ENCODE assay signal across 13 mouse cellular contexts in the genomic region with DNA sequence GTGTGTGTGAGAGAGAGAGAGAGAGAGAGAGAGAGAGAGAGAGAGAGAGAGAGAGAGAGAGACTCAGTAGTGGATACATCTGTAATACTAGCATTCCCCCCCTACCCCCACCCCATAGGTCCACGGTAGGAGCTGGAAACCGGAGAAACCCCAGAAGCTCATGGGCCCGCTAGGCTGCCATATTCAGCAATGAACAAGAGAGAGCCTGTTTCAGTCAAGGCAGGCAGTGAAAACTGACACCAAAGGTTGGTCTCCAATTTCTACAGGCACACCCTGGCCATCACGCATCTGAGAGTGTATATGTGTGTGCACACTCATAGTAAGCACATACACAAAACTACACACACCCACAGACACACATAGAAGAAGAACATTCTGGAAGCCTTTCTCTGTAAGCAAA.
"Had no signal": no experiment of that assay in that cellular context is flagged by ENCODE, and none has a peak within 500 bp of the region (broad histone marks: within the 10 kb centered on the region; RNA-seq: fewer than 3 reads in every experiment).

No protein-coding gene starts in this region.

- H3K4me3 ChIP-seq: limb, embryonic 15.5 days; liver, embryonic 12.5 days; megakaryocyte, embryonic 14.5 days; midbrain, embryonic 15.5 days; neural tube, embryonic 13.5 days had no signal

- DNase-seq: kidney, adult 8-10 months; kidney, postnatal 25 days; lung, embryonic 14.5 days; lung, postnatal 10 days; right cerebral cortex, postnatal 14 days; thymus, postnatal 36 days had no signal

- H3K4me2 ChIP-seq: limb, embryonic 15.5 days; liver, embryonic 12.5 days; lung, embryonic 14.5 days; midbrain, embryonic 11.5 days; midbrain, embryonic 15.5 days; neural tube, embryonic 13.5 days had no signal

- H3K9ac ChIP-seq: limb, embryonic 15.5 days; liver, embryonic 12.5 days; lung, embryonic 14.5 days; midbrain, embryonic 15.5 days; neural tube, embryonic 13.5 days had no signal

- H3K4me1 ChIP-seq: liver, embryonic 12.5 days; megakaryocyte, embryonic 14.5 days had no signal

- H3K27me3 ChIP-seq: limb, embryonic 15.5 days; liver, embryonic 12.5 days; megakaryocyte, embryonic 14.5 days; midbrain, embryonic 15.5 days; neural tube, embryonic 13.5 days had no signal

- H3K9me3 ChIP-seq: limb, embryonic 15.5 days; midbrain, embryonic 15.5 days; neural tube, embryonic 13.5 days had no signal

- H3K27ac ChIP-seq: limb, embryonic 15.5 days; liver, embryonic 12.5 days; macrophage; midbrain, embryonic 15.5 days; neural tube, embryonic 13.5 days had no signal

- H3K36me3 ChIP-seq: limb, embryonic 15.5 days; liver, embryonic 12.5 days; midbrain, embryonic 15.5 days; neural tube, embryonic 13.5 days had no signal

- ATAC-seq: liver, embryonic 12.5 days; midbrain, embryonic 15.5 days had no signal
